20 mouse cellular contexts compared by ENCODE assay signal in genomic region chr6:142455314-142455996, GRCm38 (mm10). TPM values are rescaled to one million over a fixed set of nuclear protein-coding genes. Genes with fewer than 3 reads are reported as not detected.
A peak's percentile ranks its signal among the peaks of the same experiment; 100 is the strongest.
DNase-seq lines count a peak whose midpoint lies in the region; ATAC-seq and TF ChIP-seq lines count a peak whose summit lies in the region.
"Had no signal": no experiment of that assay in that cellular context is flagged by ENCODE, and none has a peak within 500 bp of the region (broad histone marks: within the 10 kb centered on the region; RNA-seq: fewer than 3 reads in every experiment).

No protein-coding gene starts in this region.

- TF ChIP-seq CTCF in layer of hippocampus, adult 2 months (conservative IDR thresholded peaks at IDR 0.05), result no peak
- TF ChIP-seq CTCF in midbrain, postnatal 0 days (IDR thresholded peaks at IDR 0.05), result no peak

- WGBS in intestine, embryonic 16.5 days, result 61% methylated on average over 7 of the region's 7 CpGs
- WGBS in midbrain, postnatal 0 days, result 60% methylated on average over 7 of the region's 7 CpGs

- H3K27me3 ChIP-seq in intestine, embryonic 16.5 days (replicated peaks; ENCODE audit: control insufficient read depth, insufficient read depth, low read length), result no peaks in the 10 kb centered on the region
- no peaks in the 10 kb centered on the region for H3K27me3 ChIP-seq in midbrain, postnatal 0 days (ENCODE audit: insufficient read depth, low read length)

- DNase-seq in layer of hippocampus, adult 2 months (ENCODE audit: low spot score in 2 of 2), result peak in 1 of 2 experiments; percentile 18
- DNase-seq in layer of hippocampus, adult 9-10 months (ENCODE audit: low spot score), result no peak
- peak; percentile 24 for DNase-seq in thymus, postnatal 14 days
- DNase-seq in thymus, adult 18-20 months, result no peak
- no peak for DNase-seq in MN1 (ENCODE audit: low spot score)
- no peak for DNase-seq in midbrain, postnatal 0 days (ENCODE audit: low spot score)
- DNase-seq in gastrocnemius, postnatal 25 days, result no peak
- DNase-seq: cerebellum, adult 9-10 months; gastrocnemius, postnatal 14 days; heart, postnatal 10 days; lung, postnatal 4 days; spleen, adult 18-20 months; thymus, postnatal 4 days had no signal

- H3K27ac ChIP-seq in layer of hippocampus, adult 2 months, result peak overlapping the region; percentile 40; the same call in 1 of the 2 replicates
- H3K27ac ChIP-seq in intestine, embryonic 16.5 days (ENCODE audit: low read length), result no peak overlapping the region
- no peak overlapping the region for H3K27ac ChIP-seq in midbrain, postnatal 0 days (ENCODE audit: low read depth, low read length)
- H3K27ac ChIP-seq: forebrain, embryonic 10.5 days; limb, embryonic 13.5 days had no signal

- no peaks in the 10 kb centered on the region for H3K36me3 ChIP-seq in intestine, embryonic 16.5 days (ENCODE audit: control insufficient read depth, insufficient read depth, low read length)
- no peaks in the 10 kb centered on the region for H3K36me3 ChIP-seq in midbrain, postnatal 0 days (ENCODE audit: insufficient read depth, low read length)
- H3K36me3 ChIP-seq: forebrain, embryonic 10.5 days; limb, embryonic 13.5 days had no signal

- peak; percentile 89 for ATAC-seq in intestine, embryonic 16.5 days
- ATAC-seq in midbrain, postnatal 0 days (ENCODE audit: low FRiP score), result no peak
- ATAC-seq: activated CD4-positive, CD25-positive, alpha-beta regulatory T cell, adult 4 months; inflammation-experienced regulatory T-cells, adult 6 months had no signal

- no peaks in the 10 kb centered on the region for H3K4me1 ChIP-seq in intestine, embryonic 16.5 days (ENCODE audit: control insufficient read depth, insufficient read depth, low read length)
- no peaks in the 10 kb centered on the region; the same call in 1 of the 2 replicates for H3K4me1 ChIP-seq in midbrain, postnatal 0 days (ENCODE audit: insufficient read depth, low read length)

- no peaks in the 10 kb centered on the region for H3K9me3 ChIP-seq in intestine, embryonic 16.5 days (ENCODE audit: control insufficient read depth, low read length)
- H3K9me3 ChIP-seq in midbrain, postnatal 0 days (ENCODE audit: low read length), result no peaks in the 10 kb centered on the region
- H3K9me3 ChIP-seq: forebrain, embryonic 10.5 days; limb, embryonic 13.5 days had no signal

- H3K4me3 ChIP-seq in layer of hippocampus, adult 2 months, result 0 out of 2 replicates have a peak overlapping the region, but pooled peaks have one; percentile 27
- H3K4me3 ChIP-seq in intestine, embryonic 16.5 days (ENCODE audit: low read length), result no peak overlapping the region
- no peak overlapping the region for H3K4me3 ChIP-seq in midbrain, postnatal 0 days (ENCODE audit: low read depth, low read length)
- H3K4me3 ChIP-seq: forebrain, embryonic 10.5 days; limb, embryonic 13.5 days had no signal

- H3K9ac ChIP-seq in intestine, embryonic 16.5 days (ENCODE audit: low read depth, low read length), result no peak overlapping the region
- H3K9ac ChIP-seq in midbrain, postnatal 0 days (replicated peaks; ENCODE audit: low read length, poor library complexity, severe bottlenecking), result no peak overlapping the region
- H3K9ac ChIP-seq: limb, embryonic 13.5 days had no signal

- H3K4me2 ChIP-seq in intestine, embryonic 16.5 days (ENCODE audit: low read depth, low read length), result no peak overlapping the region
- no peak overlapping the region for H3K4me2 ChIP-seq in midbrain, postnatal 0 days (ENCODE audit: low read depth, low read length, poor library complexity, severe bottlenecking)
- H3K4me2 ChIP-seq: limb, embryonic 13.5 days had no signal

RNA-seq across cellular contexts. Expression of gene Gys2, which starts 17.5 kb away (rescaled TPM):
- under 1 TPM; 0.12 to 0.13 TPM for total RNA-seq in layer of hippocampus, adult 2 months (2021)
- 0.69 and 1.7 TPM in 2 replicates for polyA plus RNA-seq in intestine, embryonic 16.5 days (2015; fragmentation: Nextera tagmentation; extraction: Ambion mirVana)
- 0.24 TPM in 1 of 2 replicates, not detected in the other for total RNA-seq in midbrain, postnatal 0 days (2014; rRNA removed)
- 0.06 and 0.25 TPM in 2 replicates for polyA plus RNA-seq in midbrain, postnatal 0 days (2015; fragmentation: Nextera tagmentation; extraction: Ambion mirVana)
- not detected for total RNA-seq in gastrocnemius, postnatal 25 days (2021)
- polyA plus RNA-seq: activated CD4-positive, CD25-positive, alpha-beta regulatory T cell, adult 4 months; brain, embryonic 14.5 days; embryonic facial prominence, embryonic 11.5 days; forebrain, embryonic 10.5 days; inflammation-experienced regulatory T-cells, adult 6 months; limb, embryonic 13.5 days had no signal

RNA-seq across cellular contexts. Expression of gene Spx, which starts 42.2 kb away (rescaled TPM):
- total RNA-seq in layer of hippocampus, adult 2 months (2021), result 1 to 10 TPM; 1.2 to 2.9 TPM
- 0.18 and 0.40 TPM in 2 replicates for polyA plus RNA-seq in intestine, embryonic 16.5 days (2015; fragmentation: Nextera tagmentation; extraction: Ambion mirVana)
- 2.2 and 7.0 TPM in 2 replicates for total RNA-seq in midbrain, postnatal 0 days (2014; rRNA removed)
- polyA plus RNA-seq in midbrain, postnatal 0 days (2015; fragmentation: Nextera tagmentation; extraction: Ambion mirVana), result 5.5 and 7.7 TPM in 2 replicates
- total RNA-seq in gastrocnemius, postnatal 25 days (2021), result 1 to 10 TPM in 1 of 2 experiments, not detected in 1; 1.0 TPM
- total RNA-seq: heart, postnatal 10 days had no signal

RNA-seq across cellular contexts. Expression of gene Ldhb, which starts 52.3 kb away (rescaled TPM):
- 100 to 1,000 TPM; 540 to 581 TPM for total RNA-seq in layer of hippocampus, adult 2 months (2021)
- polyA plus RNA-seq in intestine, embryonic 16.5 days (2015; fragmentation: Nextera tagmentation; extraction: Ambion mirVana), result 80.5 and 93.6 TPM in 2 replicates
- 208 and 216 TPM in 2 replicates for total RNA-seq in midbrain, postnatal 0 days (2014; rRNA removed)
- 498 and 544 TPM in 2 replicates for polyA plus RNA-seq in midbrain, postnatal 0 days (2015; fragmentation: Nextera tagmentation; extraction: Ambion mirVana)
- 100 to 1,000 TPM; 120 to 334 TPM for total RNA-seq in gastrocnemius, postnatal 25 days (2021)
